Mouse (Mus musculus) bone marrow, adult 2 months (tissue): ENCODE results near the gene Nceh1.

Experiments
- CTCF ChIP-seq: fragments of 200-500 bp; IDR thresholded peaks from 2 replicates; pipeline ENCODE4 v1.5.1; 2011; ENCODE audit warnings: low read length, control low read depth; ENCODE audit not compliant: control insufficient read depth, insufficient read depth
- POLR2A ChIP-seq: fragments of 200-500 bp; IDR thresholded peaks from 2 replicates; pipeline ENCODE4 v1.6.1; 2011; ENCODE audit warnings: low read depth, mild to moderate bottlenecking, control low read depth, low read length, borderline replicate concordance; ENCODE audit not compliant: control insufficient read depth

DNA sequence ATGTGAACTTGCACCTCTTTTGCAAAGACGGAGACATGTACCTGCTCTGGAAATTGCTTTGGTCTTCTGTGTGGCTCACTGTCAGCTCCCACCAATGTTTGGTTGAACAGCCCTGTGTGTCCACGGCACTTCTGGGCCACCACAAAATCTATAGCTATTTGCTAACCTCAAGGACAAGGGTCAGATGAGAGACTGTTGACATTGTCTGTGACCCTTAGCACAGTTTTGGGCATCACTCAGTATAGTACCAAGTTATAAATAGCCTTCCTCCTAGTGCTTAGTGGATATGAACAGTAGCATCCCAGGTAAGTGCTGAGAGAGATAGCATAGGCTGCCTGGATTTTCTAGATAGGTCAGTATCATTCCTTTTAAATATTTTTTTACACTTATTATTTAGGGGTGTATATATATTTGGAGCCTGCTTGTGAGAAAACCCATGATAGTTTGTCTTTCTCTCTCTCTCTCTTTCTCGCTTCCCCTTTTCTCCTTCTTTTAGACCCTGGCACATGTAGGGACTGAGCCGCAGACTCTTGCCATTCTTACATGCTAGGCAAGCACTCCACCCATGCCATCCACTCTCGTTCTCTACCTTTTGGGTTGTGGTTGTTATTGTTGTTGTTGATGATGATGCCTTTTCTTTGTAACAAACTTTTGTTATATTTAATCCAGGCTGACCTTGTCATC is 19.1 kb downstream of the Nceh1 start:
- no peak for TF ChIP-seq CTCF
- no peak for TF ChIP-seq POLR2A
